Mouse (Mus musculus): Measurements from ENCODE around the gene Copa. TPM values are rescaled to one million over a fixed set of nuclear protein-coding genes. Genes with fewer than 3 reads are reported as not detected.
A peak's percentile ranks its signal among the peaks of the same experiment; 100 is the strongest.

Gene Copa
- 100 to 1,000 TPM; 168 to 183 TPM for total RNA-seq (2021)
- long read RNA-seq, experiment 1, full-length matches to known transcripts, result 125 of 141 reads
- long read RNA-seq, experiment 1, partial matches to known transcripts, result 8 of 141 reads
- long read RNA-seq, experiment 1, other reads (novel, unspliced or antisense), result 8 of 141 reads
- long read RNA-seq, experiment 2, full-length matches to known transcripts, result 102 of 165 reads
- long read RNA-seq, experiment 2, partial matches to known transcripts, result 55 of 165 reads
- long read RNA-seq, experiment 2, other reads (novel, unspliced or antisense), result 8 of 165 reads

- DNase-seq (ENCODE audit: low spot score in 2 of 2), result peak; percentile 83 to 84
These were observed at the start of gene Copa, which contains the start of gene Ncstn for GRCm38 (mm10) chr1:172082101-172082898. Gene Copa, plus strand, starts transcription at chr1:172082529. Gene Ncstn, minus strand, starts transcription at chr1:172082795.

GRCm38 (mm10) chr1:172046410-172046809, 35.9 kb upstream of the Copa start:
- no peak for DNase-seq (ENCODE audit: low spot score in 2 of 2)

- DNase-seq (ENCODE audit: low spot score in 2 of 2), result peak; percentile 58 to 68
These were observed 35.4 kb upstream of the Copa start for GRCm38 (mm10) chr1:172046938-172047337.

GRCm38 (mm10) chr1:172048241-172048734, 34.0 kb upstream of the Copa start:
- DNase-seq (ENCODE audit: low spot score in 2 of 2), result no peak

- DNase-seq (ENCODE audit: low spot score in 2 of 2), result no peak
These were observed 33.1 kb upstream of the Copa start for GRCm38 (mm10) chr1:172049131-172049782.

GRCm38 (mm10) chr1:172052766-172053279, 29.5 kb upstream of the Copa start:
- DNase-seq (ENCODE audit: low spot score in 2 of 2), result no peak

GRCm38 (mm10) chr1:172053541-172054440, 28.5 kb upstream of the Copa start:
- no peak for DNase-seq (ENCODE audit: low spot score in 2 of 2)

GRCm38 (mm10) chr1:172056251-172056650, 26.1 kb upstream of the Copa start:
- DNase-seq (ENCODE audit: low spot score in 2 of 2), result no peak

GRCm38 (mm10) chr1:172057491-172057921, 24.8 kb upstream of the Copa start, which contains the start of gene Nhlh1:
Gene Nhlh1, minus strand, starts transcription at chr1:172057573.
- DNase-seq (ENCODE audit: low spot score in 2 of 2), result no peak

- no peak for DNase-seq (ENCODE audit: low spot score in 2 of 2)
These were observed 24.0 kb upstream of the Copa start for GRCm38 (mm10) chr1:172058321-172058720.

GRCm38 (mm10) chr1:172058874-172059273, 23.5 kb upstream of the Copa start:
- no peak for DNase-seq (ENCODE audit: low spot score in 2 of 2)

GRCm38 (mm10) chr1:172060659-172061058, 21.7 kb upstream of the Copa start:
- DNase-seq (ENCODE audit: low spot score in 2 of 2), result no peak

GRCm38 (mm10) chr1:172061217-172061616, 21.1 kb upstream of the Copa start:
- no peak for DNase-seq (ENCODE audit: low spot score in 2 of 2)

- DNase-seq (ENCODE audit: low spot score in 2 of 2), result no peak
These were observed 20.2 kb upstream of the Copa start for GRCm38 (mm10) chr1:172062101-172062500.

- no peak for DNase-seq (ENCODE audit: low spot score in 2 of 2)
These were observed 18.9 kb upstream of the Copa start for GRCm38 (mm10) chr1:172063291-172064023.

- no peak for DNase-seq (ENCODE audit: low spot score in 2 of 2)
These were observed 17.7 kb upstream of the Copa start for GRCm38 (mm10) chr1:172064613-172065141.

GRCm38 (mm10) chr1:172070227-172070626, 12.1 kb upstream of the Copa start:
- no peak for DNase-seq (ENCODE audit: low spot score in 2 of 2)

- no peak for DNase-seq (ENCODE audit: low spot score in 2 of 2)
These were observed 10.8 kb upstream of the Copa start for GRCm38 (mm10) chr1:172071556-172071955.

GRCm38 (mm10) chr1:172072604-172073003, 9.7 kb upstream of the Copa start:
- no peak for DNase-seq (ENCODE audit: low spot score in 2 of 2)

All from adrenal gland, adult 18-20 months (tissue).